Mouse (Mus musculus) CH12F3 (cell line): ENCODE measurements around the gene Bmp6.

ENCODE experiments used
- in situ Hi-C: fragments of 300-500 bp; cut with MboI; formaldehyde crosslinking; loops from 2 replicates; pipeline ENCODE4 v1.14.3; 2020; ENCODE audit warnings: low sequenced_read_pairs

The Bmp6 gene

DNA sequence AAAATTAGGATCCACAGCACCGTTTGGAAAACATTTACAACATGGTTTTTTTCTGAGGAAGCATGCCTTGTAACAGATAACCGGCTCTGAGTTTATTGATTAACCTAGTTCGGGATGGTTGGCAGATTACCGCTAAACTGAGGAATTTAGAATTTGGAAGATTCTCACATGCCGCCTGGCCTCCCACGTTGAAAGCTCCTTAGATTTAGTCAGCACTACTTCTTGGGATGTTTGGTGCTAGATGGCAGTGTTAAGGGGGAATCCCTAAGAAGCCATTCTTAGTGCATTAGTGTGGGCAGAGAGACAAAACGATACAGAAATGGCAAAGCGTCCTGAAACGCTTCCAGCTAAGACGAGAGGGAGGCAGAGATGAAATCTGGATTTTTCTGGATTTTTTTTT lies 8.1 kb downstream of the Bmp6 start:
- in situ Hi-C loops = no loop called here

DNA sequence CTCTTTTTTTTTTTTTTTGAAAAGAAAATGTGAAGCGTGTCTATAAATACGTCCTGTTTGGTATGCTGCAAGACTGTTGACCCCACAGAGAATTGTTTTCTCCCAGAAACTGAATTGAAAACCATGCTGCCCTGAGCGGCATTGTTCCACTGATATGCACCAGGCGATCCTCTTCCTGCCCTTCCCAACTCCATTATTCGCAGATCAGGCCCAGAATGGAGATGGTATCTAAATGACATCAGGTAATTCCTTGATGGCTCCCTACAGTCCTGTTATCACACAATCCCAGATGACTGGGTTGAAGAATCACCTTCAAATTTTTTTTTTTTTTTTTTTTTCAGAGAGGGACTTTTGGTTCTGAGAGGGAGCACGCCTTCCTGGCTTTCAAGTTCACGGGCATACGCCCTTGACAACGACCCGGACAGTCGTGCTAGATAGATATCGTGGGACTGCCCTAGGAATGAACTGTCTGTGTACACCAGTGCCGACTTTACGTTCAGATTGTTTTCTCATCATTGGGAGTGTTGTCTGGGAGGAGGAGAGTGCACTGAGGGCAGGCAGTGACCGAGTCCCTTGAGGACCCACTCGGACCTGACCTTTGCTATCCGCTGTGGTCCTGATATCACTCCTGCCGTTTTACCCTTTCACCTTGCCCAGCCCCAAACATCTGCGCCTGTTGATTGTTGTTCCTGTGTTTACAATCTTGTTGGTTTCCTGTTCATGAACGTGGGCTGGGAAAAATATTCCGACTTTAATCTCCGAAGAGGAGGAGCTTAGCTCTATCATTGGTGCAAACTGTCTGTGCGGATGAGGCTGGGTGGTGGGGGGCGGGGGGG lies 8.7 kb downstream of the Bmp6 start:
- in situ Hi-C loops = no loop called here

DNA sequence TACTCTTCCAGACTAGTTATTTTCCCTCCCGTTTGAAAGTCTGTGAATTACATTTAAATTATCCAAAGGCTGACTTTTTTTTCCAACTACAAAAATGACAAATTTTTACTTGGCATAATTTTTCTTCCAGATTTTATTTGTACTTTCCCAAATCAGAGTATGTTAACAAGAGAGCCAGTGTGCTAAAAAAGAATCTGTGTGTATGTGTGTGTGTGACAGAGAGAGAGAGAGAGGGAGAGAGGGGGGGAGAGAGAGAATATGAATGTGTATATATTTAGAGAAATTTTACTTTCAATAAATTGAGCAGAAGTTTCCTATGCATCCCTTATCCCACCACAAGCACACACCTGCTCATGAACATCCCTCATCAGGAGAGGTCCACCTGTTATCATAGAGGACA lies 9.4 kb downstream of the Bmp6 start:
- in situ Hi-C loops = no loop called here

DNA sequence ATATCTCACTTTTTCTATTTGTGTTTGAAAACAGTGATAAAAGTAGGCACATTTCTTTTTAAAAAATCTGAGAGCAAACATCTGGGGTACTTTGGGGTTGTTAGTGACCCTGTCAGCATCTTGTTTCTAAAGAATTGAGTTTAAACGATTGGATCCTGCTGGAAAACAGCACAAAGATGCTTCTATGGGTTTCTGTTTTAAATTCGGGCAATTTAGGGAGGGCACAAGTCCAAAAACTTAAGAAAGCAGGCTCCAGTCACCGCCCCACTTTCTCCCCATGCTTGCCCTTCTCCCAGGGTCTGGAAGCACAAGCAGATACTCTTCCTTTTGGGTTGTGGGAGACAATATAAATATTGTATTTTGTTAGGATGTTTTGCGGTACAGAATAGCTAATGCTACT lies 14.1 kb downstream of the Bmp6 start:
- in situ Hi-C loops = no loop called here

DNA sequence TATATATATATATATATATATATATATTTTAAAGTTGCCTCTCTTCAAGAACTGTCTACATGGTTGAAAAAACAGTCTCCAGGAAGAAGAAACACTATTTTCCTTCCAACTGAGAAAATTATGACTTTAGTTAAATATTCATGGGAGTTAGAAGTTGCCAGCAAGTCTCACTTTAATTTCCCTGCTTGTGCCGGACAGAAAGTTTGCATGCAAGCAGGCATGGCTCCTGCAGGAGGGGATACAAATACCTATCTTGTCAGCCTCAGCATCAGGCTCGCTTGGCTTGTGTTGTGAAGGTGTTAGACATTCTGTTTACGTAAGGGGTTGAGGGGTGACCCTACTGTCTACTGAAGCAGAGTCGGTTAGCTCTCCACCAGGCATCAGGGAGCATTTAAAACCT lies 17.8 kb downstream of the Bmp6 start:
- in situ Hi-C loops = no loop called here

DNA sequence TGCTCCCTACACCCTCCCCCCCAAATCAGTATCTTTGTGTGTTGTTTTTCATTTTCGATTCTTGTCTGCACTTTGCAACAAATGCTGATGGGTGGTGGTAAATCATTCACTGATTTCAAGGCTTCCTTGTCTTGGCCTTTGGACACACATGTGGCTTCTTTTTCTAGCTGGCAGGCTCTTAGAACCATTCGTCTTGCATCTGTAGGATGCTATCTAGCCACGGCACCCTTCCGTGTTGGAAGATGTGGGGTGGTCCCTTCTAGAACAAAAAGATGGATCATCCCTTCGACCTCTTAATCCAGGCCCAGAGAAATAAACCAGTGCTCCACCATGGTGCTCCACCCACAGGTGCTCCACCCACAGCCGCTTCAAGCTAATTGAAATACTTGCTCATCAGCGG lies 19.0 kb downstream of the Bmp6 start:
- in situ Hi-C loops = no loop called here

DNA sequence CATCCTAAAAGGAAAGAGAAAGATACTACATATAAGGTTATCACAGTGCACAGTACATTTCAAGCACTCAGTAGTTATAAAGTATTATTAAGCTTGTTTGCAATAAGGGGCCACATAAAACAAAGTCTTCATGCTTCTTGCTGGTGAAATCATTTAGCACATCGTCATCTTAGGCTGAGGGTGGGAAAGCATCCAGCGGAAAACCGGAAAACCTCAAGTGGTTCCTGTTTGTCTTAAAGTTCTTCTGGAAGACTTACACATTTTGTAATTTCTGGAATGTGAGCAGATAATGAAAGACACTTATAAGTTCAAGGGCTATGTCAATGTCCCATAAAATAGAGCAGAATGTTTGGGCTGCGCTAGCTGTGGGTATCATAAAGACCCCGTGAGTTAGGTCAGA lies 24.7 kb downstream of the Bmp6 start:
- in situ Hi-C loops = no loop called here

DNA sequence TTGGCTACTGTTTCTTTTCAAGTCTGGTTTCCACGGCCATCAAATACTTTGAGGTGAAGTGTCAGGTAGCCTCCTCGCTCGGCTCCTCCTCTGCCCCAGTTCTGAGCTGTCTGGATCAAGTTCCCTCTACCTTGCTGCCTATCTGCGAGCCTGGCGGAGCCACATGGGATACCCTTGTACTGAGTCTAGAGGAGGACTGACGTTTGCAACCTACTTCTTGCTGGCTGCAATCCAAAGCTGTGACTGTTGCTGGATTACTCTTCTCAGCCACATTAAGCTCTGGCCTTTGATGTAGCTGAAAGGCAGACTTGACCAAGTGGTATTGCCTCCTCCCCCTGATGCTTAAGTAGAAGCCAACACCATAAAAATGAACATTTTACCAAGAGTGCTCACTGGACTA lies 31.2 kb downstream of the Bmp6 start:
- in situ Hi-C loops = no loop called here

DNA sequence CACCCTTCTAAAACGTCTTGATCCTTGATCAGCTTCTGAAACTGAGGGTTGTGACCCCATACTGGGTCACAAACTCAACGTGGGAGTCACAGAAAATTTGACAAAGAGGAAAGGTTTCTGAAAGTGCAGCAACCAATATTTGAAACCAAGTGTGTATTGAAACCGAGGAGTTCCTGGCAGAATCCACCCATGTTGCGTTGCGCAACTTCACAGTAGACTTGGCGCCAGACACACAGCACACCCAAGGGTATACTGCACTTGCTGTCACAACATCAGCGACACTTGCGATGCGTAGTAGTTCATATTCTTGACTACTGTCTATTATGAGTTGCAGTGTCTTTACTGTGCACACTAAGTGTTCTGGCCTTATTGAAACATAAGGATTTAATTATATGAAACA lies 32.4 kb downstream of the Bmp6 start:
- in situ Hi-C loops = no loop called here

DNA sequence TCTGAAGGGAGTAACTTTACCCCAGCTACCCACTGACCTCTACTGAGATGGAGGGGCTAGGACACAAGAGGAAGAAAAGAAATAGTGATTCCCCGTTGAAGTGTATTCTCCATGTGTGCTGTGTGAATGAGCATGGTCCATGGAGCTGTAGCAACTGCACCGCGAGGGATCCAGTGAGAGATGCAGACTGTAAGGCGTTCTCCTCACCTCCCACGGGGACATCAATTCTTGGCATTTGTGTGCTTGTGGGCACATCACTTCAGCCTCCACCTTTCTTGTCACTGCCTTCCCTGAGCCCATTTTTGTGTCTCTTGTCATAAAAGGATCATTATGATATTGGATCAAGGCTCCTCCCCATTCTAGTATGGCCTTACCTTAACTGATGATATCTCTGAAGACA lies 34.9 kb downstream of the Bmp6 start:
- in situ Hi-C loops = no loop called here

DNA sequence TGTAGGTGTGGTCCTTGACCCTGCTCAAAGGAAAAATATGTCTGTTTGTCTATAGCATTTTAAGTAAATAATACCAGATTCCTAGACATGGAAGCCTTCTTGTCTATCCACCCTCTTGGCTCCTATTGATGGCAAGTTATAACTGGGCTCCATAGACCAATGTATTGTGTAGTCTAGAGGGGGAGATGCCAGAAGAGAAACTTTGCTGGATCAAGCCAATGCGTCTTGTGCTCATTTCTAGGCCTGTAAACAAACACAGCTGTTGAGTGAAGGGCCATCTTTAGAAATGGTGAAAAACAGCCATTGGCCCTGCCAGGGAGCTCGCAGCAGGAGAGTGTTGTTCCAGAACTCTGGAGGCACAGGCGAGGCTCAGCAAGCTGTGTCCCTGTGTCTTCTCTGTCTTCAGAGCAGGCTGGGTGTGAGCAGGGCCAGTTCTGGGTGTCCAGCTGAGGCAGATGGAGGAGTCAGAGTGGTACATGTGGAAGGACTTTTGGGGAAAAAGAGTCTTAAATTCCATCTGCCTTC lies 41.2 kb downstream of the Bmp6 start:
- in situ Hi-C loops = no loop called here

DNA sequence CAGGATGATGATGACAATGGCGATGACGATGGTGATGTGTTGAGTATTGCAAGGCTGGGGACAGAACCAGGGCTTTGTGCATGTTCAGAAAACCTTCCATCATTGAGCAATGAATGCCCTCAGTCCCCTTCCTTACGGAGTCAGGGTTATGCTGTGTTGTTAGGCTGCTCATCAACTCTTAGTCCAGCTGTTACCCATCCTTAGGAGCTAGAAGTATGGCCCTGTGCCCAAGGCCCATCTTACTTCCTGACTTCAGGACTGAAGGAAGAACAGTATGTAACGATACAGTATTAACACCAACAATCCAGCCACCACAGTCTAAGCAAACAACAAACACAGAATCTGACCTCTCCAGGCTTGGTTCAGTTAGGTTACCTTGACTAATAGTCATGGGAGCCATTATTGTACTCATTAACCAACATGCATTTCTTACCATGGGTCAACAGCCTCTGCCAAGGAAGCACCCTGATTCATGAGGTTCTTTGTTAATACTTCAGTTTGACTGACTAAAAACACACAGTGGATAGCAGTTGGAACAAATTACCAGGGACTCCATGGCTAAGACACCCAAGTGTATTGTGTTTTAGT lies 42.6 kb downstream of the Bmp6 start:
- in situ Hi-C loops = no loop called here

DNA sequence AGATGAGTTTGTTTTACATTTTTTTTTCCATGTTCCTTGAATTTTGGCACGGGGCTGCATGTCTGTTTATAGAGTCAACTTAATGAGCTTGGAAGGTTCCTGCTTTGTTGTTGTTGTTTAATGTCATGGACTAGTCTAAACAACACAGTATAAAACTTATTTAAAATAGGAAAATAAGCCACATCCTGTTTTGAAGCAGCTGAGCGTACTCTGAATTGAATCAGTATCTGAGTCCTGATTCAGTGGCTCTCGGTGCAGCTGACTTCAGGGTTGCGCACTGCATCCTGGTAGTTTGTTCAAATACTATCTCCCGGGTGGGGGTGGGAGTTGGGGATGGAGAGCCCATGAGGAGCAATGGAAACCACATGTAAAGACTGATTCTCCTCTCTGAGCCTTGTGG lies 48.5 kb downstream of the Bmp6 start:
- in situ Hi-C loops = no loop called here

DNA sequence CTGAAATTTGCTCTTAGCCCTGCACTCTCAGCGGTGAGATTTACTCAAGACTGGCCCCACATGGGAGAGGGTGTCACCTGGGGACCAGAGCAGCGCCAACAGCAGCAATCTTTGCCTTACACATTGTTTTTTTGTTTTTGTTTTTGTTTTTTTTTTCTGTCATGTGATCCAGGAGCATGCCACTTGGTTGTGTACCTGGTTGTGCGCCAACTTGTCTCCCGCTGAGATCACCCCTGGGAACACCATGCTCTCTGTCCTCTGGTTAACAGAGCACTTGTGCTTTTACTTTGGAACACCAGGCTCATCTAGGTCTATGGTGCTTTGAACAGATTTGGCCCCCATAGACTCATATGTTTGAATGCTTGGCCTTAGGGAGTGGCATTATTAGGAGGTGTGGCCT lies 50.1 kb downstream of the Bmp6 start:
- in situ Hi-C loops = no loop called here

DNA sequence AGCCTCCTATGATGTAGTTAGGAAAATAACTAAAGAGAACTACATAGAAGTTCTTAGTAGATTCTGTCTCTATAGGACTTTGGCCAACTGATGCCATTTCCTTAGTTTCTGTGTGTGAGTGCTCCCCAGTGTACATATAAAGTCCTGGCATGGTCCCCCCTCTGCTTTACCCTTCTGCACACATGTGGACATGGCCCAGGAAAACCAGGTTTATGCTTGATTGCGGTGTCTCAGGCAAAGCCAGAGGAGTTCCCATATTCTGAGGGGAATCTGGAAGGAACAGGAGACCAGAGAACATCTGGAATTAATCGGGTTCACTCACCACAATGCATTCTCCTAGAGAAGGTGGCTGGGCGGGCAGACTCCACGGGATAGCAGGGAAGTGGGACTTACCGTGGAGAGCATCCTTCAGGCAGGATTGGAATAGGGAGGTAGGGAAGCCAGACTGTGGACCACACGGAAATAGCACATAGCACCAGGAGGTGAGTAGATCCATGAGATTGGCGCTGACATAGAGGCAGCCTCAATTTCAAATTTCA lies 52.2 kb downstream of the Bmp6 start:
- in situ Hi-C loops = no loop called here

DNA sequence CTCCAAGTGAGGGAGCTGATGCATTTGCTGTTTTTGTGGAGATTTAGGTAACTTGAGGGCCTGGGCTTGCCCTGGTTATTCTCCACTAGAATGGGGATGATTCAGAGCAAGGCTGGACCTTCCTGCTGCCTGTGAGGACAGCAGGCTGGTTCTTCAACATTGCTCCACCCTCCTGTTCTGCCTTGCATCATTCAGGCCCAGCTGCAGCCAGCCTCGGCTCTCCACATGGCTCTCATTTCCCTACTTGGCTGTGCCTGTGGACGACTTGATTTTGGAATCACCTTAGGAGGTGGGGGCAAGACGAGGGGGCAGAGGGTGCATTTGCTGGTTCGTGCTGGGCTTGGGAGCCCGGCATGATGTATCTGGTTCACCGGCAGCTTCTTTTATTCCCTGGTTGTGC lies 53.8 kb downstream of the Bmp6 start:
- in situ Hi-C loops = no loop called here

DNA sequence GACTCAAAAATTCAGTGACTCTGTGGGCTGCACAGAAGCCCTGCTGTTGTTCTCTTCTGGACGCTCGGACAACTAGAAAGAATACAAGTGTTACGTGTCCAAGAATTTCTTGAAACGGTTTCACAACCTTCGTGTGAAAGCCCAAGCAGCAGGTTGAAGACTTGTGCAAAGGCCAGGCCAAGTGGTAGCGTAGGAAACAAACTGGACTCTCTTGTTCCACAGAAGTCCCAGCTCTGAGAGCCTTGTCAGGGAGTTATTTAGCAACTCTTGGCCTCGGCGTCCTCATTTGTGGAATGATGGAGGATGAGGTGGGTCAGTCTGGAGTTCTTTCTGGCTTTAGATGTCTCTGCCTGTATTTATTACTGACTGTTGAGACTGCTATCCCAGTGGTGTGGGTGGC lies 55.8 kb downstream of the Bmp6 start:
- in situ Hi-C loops = no loop called here

DNA sequence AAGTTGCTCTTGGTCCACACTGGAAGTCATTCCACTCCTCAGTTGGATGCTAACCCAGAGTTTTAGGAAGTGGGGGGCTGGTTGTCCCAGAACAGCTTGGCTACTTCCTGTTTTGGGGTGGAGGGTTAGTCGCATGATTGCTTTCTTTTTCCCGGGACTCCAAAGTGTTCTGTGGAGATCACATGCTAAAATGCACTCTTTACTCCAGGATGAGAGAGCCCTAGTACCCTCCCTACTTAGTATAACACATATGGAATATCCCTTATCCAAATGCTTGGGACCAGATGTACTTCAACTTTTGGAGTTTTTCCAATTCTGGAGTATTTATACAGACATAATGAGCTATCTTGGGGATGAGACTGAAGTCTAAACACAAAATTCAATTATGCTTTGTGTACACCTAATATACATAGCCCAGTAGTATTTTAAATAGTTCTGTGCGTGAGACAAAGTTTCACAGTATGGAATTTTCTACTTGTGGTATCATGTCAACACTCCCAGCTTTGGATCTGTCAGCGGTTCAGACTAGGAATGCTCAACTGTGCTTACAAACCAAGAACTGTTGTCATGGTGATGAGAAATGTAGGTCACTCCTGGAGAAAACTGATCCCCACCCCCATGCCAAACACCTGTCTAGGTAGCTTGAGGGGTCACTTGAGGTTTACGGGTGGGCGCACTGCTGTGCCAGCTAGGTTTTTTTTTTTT lies 62.9 kb downstream of the Bmp6 start:
- in situ Hi-C loops = no loop called here

DNA sequence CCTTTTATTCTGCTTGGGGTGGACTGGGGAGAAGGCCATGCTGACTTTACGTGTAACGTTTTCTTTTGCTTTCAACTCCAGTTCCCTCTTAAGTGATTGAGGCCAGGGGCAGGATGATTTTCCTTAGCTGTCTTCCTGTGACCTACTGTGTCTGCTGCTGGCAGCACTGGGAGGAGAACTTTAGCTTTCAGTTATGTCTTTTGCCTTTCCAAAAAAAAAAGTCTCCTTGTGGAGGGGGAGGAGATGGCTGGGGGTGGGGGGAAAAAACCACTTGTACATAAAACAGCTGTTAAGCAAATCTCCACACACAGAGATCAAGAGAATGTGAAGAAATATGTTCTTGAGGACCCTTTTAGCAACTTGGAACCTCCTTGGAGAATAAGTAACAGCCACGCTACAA lies 63.7 kb downstream of the Bmp6 start:
- in situ Hi-C loops = no loop called here

DNA sequence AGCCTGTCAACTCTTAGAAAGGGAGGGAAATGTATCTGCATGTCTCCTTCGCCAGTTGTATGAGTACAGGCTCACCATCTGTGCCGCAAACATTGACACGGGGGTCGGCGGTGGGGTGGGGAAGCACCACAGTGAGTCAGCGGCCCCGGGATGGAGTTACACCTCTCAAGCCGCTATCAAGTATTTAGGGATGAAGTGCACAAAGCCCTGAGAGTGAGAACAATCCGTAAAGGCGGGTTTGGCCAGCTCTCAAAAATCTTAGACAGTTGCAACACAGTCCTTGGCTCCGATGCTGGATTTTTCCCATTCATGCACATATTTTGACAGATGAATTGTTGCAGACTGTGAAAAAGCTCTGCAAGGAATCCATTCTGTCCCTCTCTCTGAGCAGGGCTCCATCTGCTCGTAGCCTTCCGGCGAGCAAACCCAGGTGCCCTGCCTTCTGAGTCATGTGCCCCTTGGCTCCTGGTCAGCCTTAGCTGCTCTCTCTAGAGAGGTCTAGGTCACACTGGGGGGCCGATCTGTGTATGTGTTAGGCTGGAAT lies 65.5 kb downstream of the Bmp6 start:
- in situ Hi-C loops = no loop called here

DNA sequence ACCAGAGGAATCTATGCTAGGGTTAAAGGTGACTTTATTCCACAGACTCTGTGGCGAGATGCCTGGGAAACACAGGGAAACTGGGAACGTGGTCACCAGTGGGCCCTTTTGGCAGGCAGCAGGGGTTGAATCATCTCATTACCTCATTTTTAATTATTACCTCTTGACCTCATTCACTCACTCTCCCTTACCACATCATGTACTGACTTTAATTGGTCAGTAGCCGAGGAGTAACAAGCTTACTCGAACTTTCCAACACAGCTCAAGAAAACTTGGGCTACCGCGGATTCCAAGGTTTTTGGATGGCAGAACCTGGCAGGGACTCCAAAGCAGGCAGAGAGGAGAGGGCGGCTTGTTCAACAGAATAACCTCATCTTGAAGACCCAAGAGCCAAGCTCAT lies 74.9 kb downstream of the Bmp6 start:
- in situ Hi-C loops = no loop called here
